Mouse (Mus musculus) testis, adult 2 months (tissue): ENCODE results near the gene Bco1. TPM values are rescaled to one million over a fixed set of nuclear protein-coding genes. Genes with fewer than 3 reads are reported as not detected.

ENCODE experiments used
- H3K27ac ChIP-seq: fragments of 200-500 bp; 2 replicates; pipeline ENCODE4 v1.5.1; 2012; ENCODE audit warnings: low read depth, low read length; ENCODE audit not compliant: control insufficient read depth, insufficient read depth
- H3K27me3 ChIP-seq: fragments of 200-500 bp; 2 replicates; pipeline ENCODE4 v1.6.1; 2012; ENCODE audit warnings: mild to moderate bottlenecking, low read length, moderate library complexity; ENCODE audit not compliant: control insufficient read depth, insufficient read depth
- H3K36me3 ChIP-seq: fragments of 200-500 bp; 2 replicates; pipeline ENCODE4 v1.6.1; 2012; ENCODE audit warnings: mild to moderate bottlenecking, low read length; ENCODE audit not compliant: control insufficient read depth, insufficient read depth
- H3K4me1 ChIP-seq: fragments of 200-500 bp; 2 replicates; pipeline ENCODE4 v1.6.1; 2012; ENCODE audit warnings: low read length; ENCODE audit not compliant: control insufficient read depth, insufficient read depth
- H3K4me3 ChIP-seq: fragments of 200-500 bp; 2 replicates; pipeline ENCODE4 v1.5.1; 2012; ENCODE audit warnings: low read depth, mild to moderate bottlenecking, low read length, moderate library complexity, mixed read lengths; ENCODE audit not compliant: control insufficient read depth
- CTCF ChIP-seq: fragments of 200-500 bp; IDR thresholded peaks from 2 replicates; pipeline ENCODE4 v1.5.1; 2012; ENCODE audit warnings: low read depth, mild to moderate bottlenecking, inconsistent platforms, low read length, moderate library complexity; ENCODE audit not compliant: control insufficient read depth, insufficient read depth, insufficient replicate concordance
- POLR2A ChIP-seq: fragments of 200-500 bp; IDR thresholded peaks from 2 replicates; pipeline ENCODE4 v1.6.1; 2012; ENCODE audit warnings: low read depth, mild to moderate bottlenecking, inconsistent platforms, low read length, moderate library complexity; ENCODE audit not compliant: control insufficient read depth
- polyA plus RNA-seq: library from polyadenylated mRNA; depleted of rRNA; stranded (reverse); fragments of >200 nt; gene quantifications from 2 replicates; pipeline ENCODE4 v1.2.3, GENCODE M21; 2012

Gene Bco1
- polyA plus RNA-seq, 1 experiment, result 38.7 TPM

DNA sequence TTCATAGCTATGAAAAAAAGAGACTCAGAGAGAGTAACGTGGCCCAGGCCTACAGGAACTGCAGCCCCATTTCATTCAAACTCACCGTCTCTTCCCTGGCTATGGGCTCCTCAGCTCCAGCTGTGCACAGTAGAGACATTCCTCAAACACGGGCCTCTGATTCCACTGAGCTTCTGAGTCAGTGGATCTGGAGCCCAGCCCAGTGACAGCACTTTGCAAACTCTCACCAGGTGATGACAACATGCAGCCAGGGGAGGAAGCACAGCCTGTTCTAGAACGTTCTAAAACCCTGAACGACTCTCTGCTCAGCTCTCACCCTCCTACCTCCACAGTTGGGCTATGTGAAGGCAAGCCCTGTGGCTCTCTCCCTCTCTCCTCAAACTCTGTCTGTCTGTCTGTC lies 1.6 kb upstream of the Bco1 start:
- Histone ChIP-seq H3K4me3 (no peak overlapping the region), H3K27me3 (no peaks in the 10 kb centered on the region), H3K4me1 (no peaks in the 10 kb centered on the region; the same call in 1 of the 2 replicates), H3K27ac (no peak overlapping the region), H3K36me3 (no peaks in the 10 kb centered on the region)
- TF ChIP-seq CTCF, result no peak

DNA sequence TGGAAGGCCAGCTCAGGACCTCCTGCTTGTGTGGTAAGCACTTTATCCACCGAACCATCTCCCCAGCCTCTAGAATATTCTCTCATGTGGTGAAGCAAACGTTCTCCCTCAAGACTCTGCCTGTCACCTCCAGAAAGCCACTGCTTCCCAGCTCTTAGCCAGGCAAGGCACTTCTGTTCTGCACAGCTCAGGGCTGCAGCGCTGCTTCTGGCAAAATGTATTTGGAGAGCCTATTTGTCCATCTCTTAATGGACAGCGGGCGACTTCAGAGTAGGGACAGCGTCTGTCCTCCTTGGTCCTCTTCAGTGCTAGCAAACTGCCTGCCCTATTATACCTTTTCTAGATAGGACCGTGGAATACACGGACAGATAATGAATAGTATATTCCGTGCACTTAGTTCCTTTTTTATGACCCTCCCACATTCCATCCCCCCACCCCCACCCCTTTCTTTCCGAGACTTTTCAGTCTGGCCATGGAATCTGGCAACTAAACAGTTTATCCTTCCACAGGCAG lies 1.5 kb downstream of the Bco1 start:
- no peaks in the 10 kb centered on the region; the same call in 1 of the 2 replicates for H3K4me1 ChIP-seq
- H3K27me3 ChIP-seq, result no peaks in the 10 kb centered on the region
- H3K4me3 ChIP-seq, result no peak overlapping the region
- H3K36me3 ChIP-seq, result no peaks in the 10 kb centered on the region
- TF ChIP-seq POLR2A (no peak), CTCF (no peak)
- no peak overlapping the region for H3K27ac ChIP-seq

DNA sequence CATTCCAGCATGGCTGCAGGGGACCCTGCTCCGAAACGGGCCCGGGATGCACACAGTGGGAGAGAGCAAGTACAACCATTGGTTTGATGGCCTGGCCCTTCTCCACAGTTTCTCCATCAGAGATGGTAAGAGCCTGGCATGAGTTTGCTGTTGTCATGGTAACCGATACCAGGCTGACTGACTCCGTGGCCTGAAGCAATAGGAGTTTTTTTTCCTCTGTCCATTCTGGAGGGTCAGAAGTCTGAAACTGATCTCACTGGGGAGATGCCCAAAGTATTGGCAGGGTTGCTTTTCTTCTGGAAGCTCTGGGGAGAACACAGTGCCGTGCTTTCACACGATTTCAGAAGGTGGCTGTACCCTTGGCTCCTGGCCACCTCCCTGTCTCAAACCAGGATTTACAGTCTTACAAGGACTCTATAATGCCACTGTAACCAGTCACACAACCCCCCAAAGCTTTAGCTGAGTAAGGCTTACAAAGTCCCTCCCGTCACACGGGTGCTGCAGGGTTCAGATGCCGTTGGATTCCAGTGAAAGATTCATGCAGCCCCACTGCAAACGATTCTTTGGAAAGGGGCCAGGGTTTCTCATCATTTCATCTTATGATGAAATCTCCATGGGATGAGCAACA lies 2.0 kb downstream of the Bco1 start:
- TF ChIP-seq POLR2A (no peak), CTCF (no peak)
- H3K27ac ChIP-seq, result no peak overlapping the region
- H3K4me1 ChIP-seq, result no peaks in the 10 kb centered on the region; the same call in 1 of the 2 replicates
- H3K36me3 ChIP-seq, result no peaks in the 10 kb centered on the region
- H3K4me3 ChIP-seq, result no peak overlapping the region
- no peaks in the 10 kb centered on the region for H3K27me3 ChIP-seq

DNA sequence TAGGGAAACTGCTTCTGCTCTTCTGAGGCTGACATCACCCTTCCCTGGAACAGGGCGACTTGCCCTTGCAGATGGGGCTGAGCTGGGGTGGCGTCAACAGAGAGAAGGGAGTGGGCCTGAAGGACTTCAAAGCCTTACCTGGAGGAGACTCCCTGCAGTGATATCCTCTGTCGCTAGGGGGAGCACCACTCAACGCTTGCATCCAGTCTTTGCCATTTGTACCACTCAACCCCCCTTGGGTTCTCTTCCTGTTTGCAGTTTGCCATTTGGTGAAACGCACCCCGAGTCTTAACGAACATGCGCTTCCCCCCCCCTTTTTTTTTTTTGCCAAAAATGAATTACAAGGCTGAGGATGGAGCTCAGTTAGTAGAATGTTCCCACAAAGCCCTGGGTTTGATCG lies 11.9 kb downstream of the Bco1 start:
- no peak overlapping the region for H3K27ac ChIP-seq

DNA sequence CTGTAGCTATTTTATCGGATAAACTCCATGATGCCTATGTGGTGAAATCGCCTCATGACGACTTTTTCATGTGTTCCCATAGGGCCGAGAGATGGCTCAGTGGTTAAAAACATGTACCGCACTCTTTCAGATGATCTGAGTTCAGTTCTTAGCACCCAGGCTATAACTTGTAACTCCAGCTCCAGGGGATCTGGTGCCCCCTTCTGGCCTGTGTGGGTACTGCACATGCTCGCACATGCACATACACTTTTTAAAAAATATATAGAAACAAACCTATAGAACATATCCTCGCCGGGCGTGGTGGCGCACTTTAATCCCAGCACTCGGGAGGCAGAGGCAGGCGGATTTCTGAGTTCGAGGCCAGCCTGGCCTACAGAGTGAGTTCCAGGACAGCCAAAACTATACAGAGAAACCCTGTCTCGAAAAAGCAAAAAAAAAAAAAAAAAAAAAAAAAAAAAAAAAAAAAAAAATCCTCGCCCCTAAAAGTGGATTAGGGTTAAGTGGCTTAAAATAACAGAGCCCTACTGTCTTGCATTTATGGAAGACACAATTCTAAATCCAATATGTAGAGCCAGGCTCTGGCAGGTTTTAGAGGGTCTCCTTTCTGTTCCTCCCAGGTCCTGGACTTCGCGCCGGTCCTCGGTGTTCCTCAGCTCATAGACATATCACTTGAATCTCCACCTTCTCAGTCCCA lies 13.5 kb downstream of the Bco1 start:
- H3K27me3 ChIP-seq, result no peaks in the 10 kb centered on the region
- H3K27ac ChIP-seq, result no peak overlapping the region
- TF ChIP-seq POLR2A, result no peak
- peak; percentile 79; the same call in 1 of the 2 replicates for TF ChIP-seq CTCF
- H3K36me3 ChIP-seq, result no peaks in the 10 kb centered on the region
- peaks cover 4% of the 10 kb centered on the region for H3K4me1 ChIP-seq
- H3K4me3 ChIP-seq, result peak overlapping the region; percentile 53

More for the DNA sequence above, 11.9 kb downstream of the Bco1 start:
- peaks cover 4% of the 10 kb centered on the region for H3K4me1 ChIP-seq
- H3K36me3 ChIP-seq, result no peaks in the 10 kb centered on the region
- H3K27me3 ChIP-seq, result no peaks in the 10 kb centered on the region
- TF ChIP-seq POLR2A (no peak), CTCF (peak; percentile 95; the same call in 1 of the 2 replicates)
- H3K4me3 ChIP-seq, result no peak overlapping the region

DNA sequence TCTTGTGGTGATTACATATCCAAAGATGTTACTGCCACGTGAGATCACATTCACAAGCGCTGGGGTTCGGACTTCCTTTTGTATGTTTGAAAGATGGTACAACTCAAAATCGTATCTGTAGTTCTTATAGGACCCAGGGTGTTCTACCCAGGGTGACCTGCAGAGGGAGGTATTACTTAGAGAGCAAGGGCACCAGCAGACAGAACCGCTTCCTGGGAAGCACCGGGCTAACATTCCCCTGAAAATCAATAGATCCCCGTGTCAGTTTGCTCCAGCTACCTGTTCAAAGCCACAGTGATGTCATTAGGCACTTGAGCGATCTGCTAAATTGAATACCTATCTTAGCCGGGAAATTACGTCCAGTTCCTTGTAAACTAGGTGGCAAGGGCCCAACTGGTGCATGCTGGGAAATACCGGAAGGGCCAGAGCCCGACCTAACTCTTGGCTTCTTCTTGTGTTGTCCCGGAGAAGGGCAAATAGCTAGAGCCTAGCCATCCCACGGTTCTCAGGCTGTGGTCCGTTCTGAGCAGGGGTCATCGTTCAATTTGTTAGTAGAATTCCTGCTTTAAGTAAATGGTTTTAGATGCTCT lies 14.2 kb downstream of the Bco1 start:
- peaks cover 4% of the 10 kb centered on the region for H3K4me1 ChIP-seq
- peak overlapping the region; percentile 53 for H3K4me3 ChIP-seq
- H3K36me3 ChIP-seq, result no peaks in the 10 kb centered on the region

DNA sequence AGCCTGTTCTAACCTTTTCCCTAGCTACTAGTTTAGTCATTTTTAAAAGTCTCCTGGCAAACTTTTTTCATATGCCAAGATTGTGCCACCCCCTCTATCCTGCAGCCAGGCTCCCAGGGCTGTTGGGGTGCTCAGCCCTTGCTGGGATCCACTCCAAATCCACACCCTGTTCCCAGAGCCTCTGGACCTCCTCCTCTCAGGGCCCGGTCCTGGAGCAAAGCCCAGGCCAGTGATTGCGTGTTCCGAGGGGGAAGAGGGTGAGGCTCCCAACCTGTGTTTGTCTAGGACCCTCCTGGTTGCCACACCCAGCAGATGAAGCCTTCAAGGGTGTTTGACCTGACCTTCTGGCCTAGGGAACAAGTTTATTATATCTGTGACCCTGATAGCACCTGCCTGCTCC lies 16.0 kb downstream of the Bco1 start:
- TF ChIP-seq POLR2A (no peak), CTCF (no peak)
- H3K27ac ChIP-seq, result no peak overlapping the region

More for the DNA sequence above, 14.2 kb downstream of the Bco1 start:
- Histone ChIP-seq H3K27me3 (no peaks in the 10 kb centered on the region), H3K27ac (no peak overlapping the region)
- TF ChIP-seq POLR2A (no peak), CTCF (peak; percentile 44; the same call in 1 of the 2 replicates)

More for the DNA sequence above, 16.0 kb downstream of the Bco1 start:
- no peaks in the 10 kb centered on the region for H3K27me3 ChIP-seq
- H3K4me3 ChIP-seq, result no peak overlapping the region
- no peaks in the 10 kb centered on the region for H3K36me3 ChIP-seq
- peaks cover 4% of the 10 kb centered on the region for H3K4me1 ChIP-seq
